Mouse (Mus musculus) erythroblast, embryonic 14.5 days (primary cell): ENCODE results near the gene Gon4l.

Experiments
- GATA1 ChIP-seq: IDR thresholded peaks from 2 replicates; pipeline ENCODE4 v1.6.1; 2012; ENCODE audit warnings: low read length, inconsistent platforms, mixed read lengths
- TAL1 ChIP-seq: IDR thresholded peaks from 3 replicates; pipeline ENCODE4 v1.6.1; 2012; ENCODE audit warnings: low read length, inconsistent platforms, mixed read lengths

DNA sequence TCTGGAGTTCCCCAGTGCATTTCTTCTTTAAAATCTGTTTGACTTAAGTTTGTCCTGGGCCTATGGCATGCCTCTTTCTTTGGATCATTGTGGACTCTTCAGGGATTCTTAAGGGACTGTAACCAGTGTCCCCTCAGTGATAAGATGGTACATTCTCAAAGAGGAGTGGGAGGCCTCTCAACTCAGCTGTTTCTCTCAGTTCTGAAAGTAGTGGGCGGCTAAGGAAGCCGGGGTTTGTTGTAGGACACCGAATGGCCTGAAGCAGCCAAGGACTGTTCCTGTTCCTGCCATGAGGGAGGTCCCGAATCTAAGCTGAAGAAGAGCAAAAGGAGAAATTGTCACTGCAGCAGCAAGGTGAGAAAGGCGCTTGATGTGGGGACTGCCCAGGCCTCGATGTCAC is 70.2 kb downstream of the Gon4l start:
- no peak for TF ChIP-seq TAL1
- no peak for TF ChIP-seq GATA1
